Mouse (Mus musculus): Measurements from ENCODE around the gene Tmem86b. TPM values are rescaled to one million over a fixed set of nuclear protein-coding genes. Genes with fewer than 3 reads are reported as not detected.
A peak's percentile ranks its signal among the peaks of the same experiment; 100 is the strongest.

Gene Tmem86b
- 3.2 and 3.5 TPM in 2 replicates for polyA plus RNA-seq (2016; fragmentation: Nextera tagmentation; extraction: Ambion mirVana)

DNA sequence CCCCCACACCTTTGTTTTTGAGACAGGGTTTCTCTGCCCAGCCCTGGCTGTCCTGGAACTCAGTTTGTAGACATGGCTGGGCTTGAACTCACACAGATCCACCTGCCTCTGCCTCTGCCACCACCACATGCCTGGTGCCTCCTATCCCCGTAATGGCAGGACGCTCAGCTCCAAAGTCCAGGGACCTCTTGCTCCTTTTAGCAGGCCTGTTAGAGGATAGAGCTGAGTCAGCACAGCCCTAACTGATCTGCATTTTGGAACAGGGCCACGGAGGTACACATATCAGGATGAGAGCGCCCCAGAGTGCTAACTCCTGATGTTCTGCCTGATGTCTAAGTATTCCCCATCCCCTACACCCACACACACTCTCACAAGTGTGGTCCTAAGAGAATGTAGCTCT, at the start of gene Tmem86b:
Gene Tmem86b, minus strand, starts transcription at position 392 of the 400 bp plus-strand sequence.
- H3K4me2 ChIP-seq (replicated peaks): no peak within 1 kb of the TSS
- no peak within 1 kb of the TSS for H3K4me3 ChIP-seq
- no peaks in the 10 kb centered on the region for H3K9me3 ChIP-seq (replicated peaks)
- 89% methylated on average over 4 of the region's 4 CpGs for WGBS
- H3K36me3 ChIP-seq: peaks cover 70% of the 10 kb centered on the region
- H3K9ac ChIP-seq: no peak within 1 kb of the TSS
- no peaks in the 10 kb centered on the region for H3K4me1 ChIP-seq
- no peak for ATAC-seq (ENCODE audit: low FRiP score)
- H3K27me3 ChIP-seq: no peaks in the 10 kb centered on the region
- H3K27ac ChIP-seq: no peak within 1 kb of the TSS

DNA sequence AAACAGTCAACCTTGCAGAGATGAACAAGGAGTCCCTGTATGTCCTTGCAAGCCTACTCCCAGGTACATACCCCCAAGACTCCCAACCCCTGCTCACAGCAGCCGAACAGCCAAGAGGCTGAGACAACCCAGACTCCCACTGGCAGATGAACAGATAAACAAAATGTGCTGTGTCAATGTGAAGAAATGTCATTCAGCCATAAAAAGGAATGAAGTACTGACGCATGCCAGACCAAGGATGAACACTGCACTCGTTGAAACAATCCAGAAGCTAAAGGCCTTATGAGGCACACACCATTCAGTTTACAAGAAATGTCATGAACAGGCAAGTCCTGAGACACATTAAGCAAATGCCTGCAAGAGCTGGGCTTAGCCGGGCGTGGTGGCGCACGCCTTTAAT, 44.0 kb upstream of the Tmem86b start:
- H3K4me1 ChIP-seq: no peaks in the 10 kb centered on the region
- WGBS: 94% methylated on average over 7 of the region's 7 CpGs
- H3K36me3 ChIP-seq: peaks cover 59% of the 10 kb centered on the region

DNA sequence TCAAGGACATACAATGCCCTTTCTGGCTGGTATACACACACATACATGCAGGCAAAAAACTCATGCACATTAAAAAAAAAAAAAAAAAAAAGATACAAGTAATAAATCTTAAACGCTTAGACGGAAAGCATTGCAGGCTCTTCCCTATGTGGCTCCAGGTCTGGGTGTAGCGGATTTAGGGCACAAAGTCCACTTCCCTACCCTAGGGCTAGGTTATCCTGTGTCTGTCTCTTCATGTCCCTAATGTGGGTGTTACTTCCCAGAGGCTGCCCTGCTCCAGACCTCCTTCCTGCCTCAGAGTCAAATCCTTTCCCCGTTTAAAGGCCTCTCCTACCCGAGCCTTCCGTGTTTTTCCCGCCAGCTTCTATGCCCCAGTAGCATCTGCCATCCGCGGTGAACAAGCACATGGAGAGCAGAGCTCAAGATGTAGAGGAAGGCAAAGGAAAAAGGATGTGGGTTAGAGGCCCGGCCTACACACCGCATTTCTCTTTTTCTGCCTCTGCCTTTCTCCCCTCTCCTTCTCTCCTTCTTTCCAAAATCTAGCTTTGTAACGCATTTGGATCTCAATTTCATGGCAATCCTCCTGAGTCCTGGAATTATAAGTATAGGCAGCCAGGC, 43.0 kb upstream of the Tmem86b start:
- Histone ChIP-seq H3K36me3 (peaks cover 59% of the 10 kb centered on the region), H3K9me3 (replicated peaks) (no peaks in the 10 kb centered on the region), H3K4me3 (no peak overlapping the region), H3K27me3 (no peaks in the 10 kb centered on the region), H3K27ac (no peak overlapping the region), H3K4me2 (replicated peaks) (no peak overlapping the region), H3K9ac (no peak overlapping the region), H3K4me1 (no peaks in the 10 kb centered on the region)
- no peak for ATAC-seq (ENCODE audit: low FRiP score)
- WGBS: 90% methylated on average over 12 of the region's 12 CpGs

More for the DNA sequence above, 44.0 kb upstream of the Tmem86b start:
- no peak overlapping the region for H3K9ac ChIP-seq
- H3K27ac ChIP-seq: no peak overlapping the region
- no peaks in the 10 kb centered on the region for H3K9me3 ChIP-seq (replicated peaks)
- no peak overlapping the region for H3K4me2 ChIP-seq (replicated peaks)
- H3K4me3 ChIP-seq: no peak overlapping the region
- ATAC-seq (ENCODE audit: low FRiP score): no peak
- no peaks in the 10 kb centered on the region for H3K27me3 ChIP-seq

DNA sequence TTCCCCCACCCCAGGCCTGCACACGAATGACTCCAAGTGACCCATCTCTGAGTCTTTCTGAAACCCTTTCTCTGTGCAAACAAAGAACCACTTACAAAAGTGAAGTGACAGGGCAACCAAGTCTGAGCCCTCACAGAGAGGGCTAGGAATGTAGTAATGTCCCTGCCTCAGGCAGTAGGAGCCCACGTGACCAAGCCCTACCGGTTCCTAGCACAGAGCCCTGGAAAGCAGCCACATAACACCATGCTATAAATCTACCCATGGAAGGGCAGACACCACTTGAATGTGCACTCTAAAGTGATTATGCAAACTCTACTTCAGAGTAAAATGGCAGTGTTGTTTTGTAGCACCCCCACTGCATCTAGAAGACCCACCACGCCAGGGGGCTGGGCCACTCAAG, 40.7 kb upstream of the Tmem86b start:
- Histone ChIP-seq H3K27ac (no peak overlapping the region), H3K4me1 (no peaks in the 10 kb centered on the region), H3K9me3 (replicated peaks) (0 out of 2 replicates have a peak, but pooled peaks cover 4% of the 10 kb centered on the region), H3K36me3 (peaks cover 73% of the 10 kb centered on the region), H3K4me3 (no peak overlapping the region), H3K27me3 (no peaks in the 10 kb centered on the region), H3K9ac (no peak overlapping the region), H3K4me2 (replicated peaks) (no peak overlapping the region)
- whole genome bisulfite sequencing: 76% methylated on average over 4 of the region's 4 CpGs
- no peak for ATAC-seq (ENCODE audit: low FRiP score)

DNA sequence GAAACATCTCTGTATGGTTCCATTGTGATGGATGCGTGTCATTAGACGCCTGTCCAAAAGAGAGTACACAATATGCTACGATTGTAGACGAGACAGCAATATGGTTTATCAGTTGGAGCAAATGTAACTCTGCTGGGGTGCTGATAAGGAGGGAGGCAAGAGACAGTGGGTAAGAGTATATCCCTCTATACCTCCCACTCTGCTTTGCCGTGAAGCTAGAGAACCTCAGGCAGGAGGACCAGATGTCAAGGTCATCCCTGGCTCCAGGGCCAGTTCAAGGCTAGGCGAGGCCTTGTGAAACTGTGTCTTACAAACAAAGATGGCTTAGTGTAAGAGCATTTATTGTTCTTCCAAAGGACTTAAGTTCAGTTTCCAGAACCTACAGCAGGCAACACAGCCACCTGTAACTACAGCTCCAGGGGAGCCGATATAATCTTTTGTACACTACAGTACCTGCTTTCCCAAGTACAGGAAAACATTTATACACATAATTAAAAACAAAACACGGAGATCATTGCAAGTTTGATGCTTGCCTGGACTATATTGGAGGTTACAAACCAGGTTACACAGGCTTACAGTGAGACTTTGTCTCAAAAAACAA, 39.5 kb upstream of the Tmem86b start:
- Histone ChIP-seq H3K4me1 (no peaks in the 10 kb centered on the region), H3K4me2 (replicated peaks) (no peak overlapping the region), H3K4me3 (no peak overlapping the region), H3K27me3 (no peaks in the 10 kb centered on the region), H3K27ac (no peak overlapping the region), H3K9me3 (replicated peaks) (0 out of 2 replicates have a peak, but pooled peaks cover 4% of the 10 kb centered on the region), H3K36me3 (peaks cover 72% of the 10 kb centered on the region), H3K9ac (no peak overlapping the region)
- WGBS: 88% methylated on average over 8 of the region's 8 CpGs
- no peak for ATAC-seq (ENCODE audit: low FRiP score)

DNA sequence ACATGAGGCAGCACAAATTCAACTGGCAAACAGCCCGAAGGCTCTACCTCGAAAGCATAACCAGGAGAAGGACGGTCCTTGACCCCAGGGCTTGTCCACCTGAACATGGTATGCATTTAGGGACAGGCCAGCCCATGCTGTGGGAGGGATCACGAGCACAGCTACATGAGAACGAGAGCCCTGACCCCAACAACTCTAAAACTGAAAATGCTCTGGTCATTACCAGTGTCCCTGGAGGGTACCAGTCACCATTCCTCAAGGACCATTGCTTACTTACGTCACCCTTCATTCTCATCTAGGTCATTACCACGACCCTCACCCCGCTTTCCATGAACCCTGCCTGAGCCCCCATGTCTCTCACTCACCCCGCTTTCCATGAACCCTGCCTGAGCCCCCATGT, 37.9 kb upstream of the Tmem86b start:
- H3K36me3 ChIP-seq: peaks cover 67% of the 10 kb centered on the region
- WGBS: 97% methylated on average over 9 of the region's 9 CpGs
- H3K4me3 ChIP-seq: no peak overlapping the region
- H3K27me3 ChIP-seq: no peaks in the 10 kb centered on the region
- H3K9me3 ChIP-seq (replicated peaks): 0 out of 2 replicates have a peak, but pooled peaks cover 4% of the 10 kb centered on the region
- no peak overlapping the region for H3K9ac ChIP-seq
- H3K4me2 ChIP-seq (replicated peaks): no peak overlapping the region
- no peak overlapping the region for H3K27ac ChIP-seq
- ATAC-seq (ENCODE audit: low FRiP score): no peak
- no peaks in the 10 kb centered on the region for H3K4me1 ChIP-seq

DNA sequence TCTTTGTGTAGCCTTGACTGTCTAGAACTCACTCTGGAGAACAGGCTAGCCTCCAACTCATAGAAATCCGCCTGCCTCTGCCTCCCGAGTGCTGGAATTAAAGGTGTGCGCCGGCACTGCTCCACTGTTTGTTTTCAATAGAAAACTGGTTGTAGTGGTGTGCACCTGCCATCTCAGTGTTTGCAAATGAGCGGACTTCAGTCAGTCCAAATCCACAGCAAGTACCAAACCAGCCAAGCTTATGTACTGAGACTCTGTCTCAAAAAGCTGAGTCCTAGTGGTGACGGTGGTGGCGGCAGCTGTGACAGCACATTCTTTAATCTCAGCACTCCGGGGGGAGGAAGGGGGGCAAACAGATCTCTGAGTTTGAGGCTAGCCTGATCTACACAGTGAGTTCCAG, 37.3 kb upstream of the Tmem86b start:
- WGBS: 98% methylated on average over 8 of the region's 8 CpGs
- H3K27me3 ChIP-seq: no peaks in the 10 kb centered on the region
- H3K36me3 ChIP-seq: peaks cover 65% of the 10 kb centered on the region
- no peak overlapping the region for H3K9ac ChIP-seq
- ATAC-seq (ENCODE audit: low FRiP score): no peak
- H3K4me1 ChIP-seq: no peaks in the 10 kb centered on the region
- H3K4me2 ChIP-seq (replicated peaks): no peak overlapping the region
- H3K4me3 ChIP-seq: no peak overlapping the region
- 0 out of 2 replicates have a peak, but pooled peaks cover 4% of the 10 kb centered on the region for H3K9me3 ChIP-seq (replicated peaks)
- no peak overlapping the region for H3K27ac ChIP-seq

DNA sequence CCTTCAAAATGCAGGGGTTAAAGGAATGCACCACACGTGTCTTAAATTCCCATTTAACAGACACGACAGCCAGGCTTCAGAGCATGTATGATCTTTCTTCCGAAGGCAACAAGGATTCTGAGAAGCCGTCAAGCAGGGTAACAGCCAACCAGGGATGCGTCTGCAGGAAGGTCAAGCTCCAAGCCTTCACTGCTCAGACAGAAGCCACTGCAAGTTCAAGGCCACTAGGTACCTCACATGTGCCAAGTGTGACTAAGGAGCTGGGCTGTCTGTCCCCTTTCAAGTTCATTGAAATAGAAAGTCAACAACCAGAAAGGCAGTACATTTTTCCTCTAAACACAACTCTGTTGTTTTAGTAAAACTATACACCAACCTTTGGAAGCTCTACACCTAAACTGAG, 35.6 kb upstream of the Tmem86b start:
- no peak overlapping the region for H3K9ac ChIP-seq
- WGBS: 98% methylated on average over 5 of the region's 5 CpGs
- H3K4me2 ChIP-seq (replicated peaks): no peak overlapping the region
- 0 out of 2 replicates have a peak, but pooled peaks cover 4% of the 10 kb centered on the region for H3K9me3 ChIP-seq (replicated peaks)
- no peaks in the 10 kb centered on the region for H3K27me3 ChIP-seq
- no peak overlapping the region for H3K27ac ChIP-seq
- peaks cover 70% of the 10 kb centered on the region for H3K36me3 ChIP-seq
- H3K4me1 ChIP-seq: no peaks in the 10 kb centered on the region
- no peak overlapping the region for H3K4me3 ChIP-seq
- no peak for ATAC-seq (ENCODE audit: low FRiP score)

DNA sequence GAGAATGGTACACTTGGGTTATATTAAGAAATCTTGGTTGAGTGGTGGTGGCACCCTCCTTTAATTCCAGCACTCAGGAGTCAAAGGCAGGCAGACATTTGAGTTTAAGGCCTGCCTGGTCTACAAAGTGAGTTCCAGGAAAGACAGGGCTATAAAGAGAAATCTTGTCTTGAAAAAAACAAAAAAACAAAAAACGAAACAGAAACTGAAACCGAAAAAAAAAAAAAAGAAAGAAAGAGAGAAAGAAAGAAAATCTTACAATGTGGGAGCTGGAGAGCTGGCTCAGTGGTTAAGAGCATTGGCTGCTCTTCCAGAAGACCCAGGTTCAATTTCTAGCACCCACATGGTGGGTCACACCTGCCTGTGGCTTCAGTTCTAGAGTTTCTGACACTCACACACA, 32.5 kb upstream of the Tmem86b start:
- H3K36me3 ChIP-seq: peaks cover 45% of the 10 kb centered on the region
- H3K4me1 ChIP-seq: peaks cover 9% of the 10 kb centered on the region
- H3K9me3 ChIP-seq (replicated peaks): 0 out of 2 replicates have a peak, but pooled peaks cover 4% of the 10 kb centered on the region
- 95% methylated on average over 2 of the region's 2 CpGs for WGBS
- ATAC-seq (ENCODE audit: low FRiP score): no peak
- H3K4me3 ChIP-seq: no peak overlapping the region
- no peak overlapping the region for H3K4me2 ChIP-seq (replicated peaks)
- H3K27me3 ChIP-seq: no peaks in the 10 kb centered on the region
- no peak overlapping the region for H3K9ac ChIP-seq
- no peak overlapping the region for H3K27ac ChIP-seq

DNA sequence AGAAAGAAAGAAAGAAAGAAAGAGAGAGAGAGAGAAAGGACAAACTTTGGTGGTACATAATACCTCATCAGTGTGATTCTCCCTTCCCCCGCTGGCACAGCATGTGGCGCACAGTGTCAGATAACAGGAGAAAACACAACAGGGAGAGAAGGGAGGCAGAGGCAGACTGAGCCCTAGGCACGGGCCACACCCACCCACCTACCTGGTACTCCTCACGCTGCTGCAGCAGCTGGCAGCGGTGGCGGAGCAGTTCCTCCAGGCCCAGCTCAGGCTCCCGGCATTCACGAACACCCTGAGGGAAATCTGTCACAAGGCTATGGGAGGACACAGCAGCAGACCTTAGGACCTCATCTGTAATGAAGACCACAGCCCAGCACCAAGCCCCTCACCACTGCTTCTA, 32.0 kb upstream of the Tmem86b start:
- no peaks in the 10 kb centered on the region for H3K9me3 ChIP-seq (replicated peaks)
- ATAC-seq (ENCODE audit: low FRiP score): no peak
- H3K4me3 ChIP-seq: no peak overlapping the region
- no peak overlapping the region for H3K9ac ChIP-seq
- WGBS: 67% methylated on average over 8 of the region's 8 CpGs
- no peak overlapping the region for H3K27ac ChIP-seq
- H3K4me1 ChIP-seq: peaks cover 9% of the 10 kb centered on the region
- no peaks in the 10 kb centered on the region for H3K27me3 ChIP-seq
- H3K36me3 ChIP-seq: peaks cover 39% of the 10 kb centered on the region
- H3K4me2 ChIP-seq (replicated peaks): no peak overlapping the region

DNA sequence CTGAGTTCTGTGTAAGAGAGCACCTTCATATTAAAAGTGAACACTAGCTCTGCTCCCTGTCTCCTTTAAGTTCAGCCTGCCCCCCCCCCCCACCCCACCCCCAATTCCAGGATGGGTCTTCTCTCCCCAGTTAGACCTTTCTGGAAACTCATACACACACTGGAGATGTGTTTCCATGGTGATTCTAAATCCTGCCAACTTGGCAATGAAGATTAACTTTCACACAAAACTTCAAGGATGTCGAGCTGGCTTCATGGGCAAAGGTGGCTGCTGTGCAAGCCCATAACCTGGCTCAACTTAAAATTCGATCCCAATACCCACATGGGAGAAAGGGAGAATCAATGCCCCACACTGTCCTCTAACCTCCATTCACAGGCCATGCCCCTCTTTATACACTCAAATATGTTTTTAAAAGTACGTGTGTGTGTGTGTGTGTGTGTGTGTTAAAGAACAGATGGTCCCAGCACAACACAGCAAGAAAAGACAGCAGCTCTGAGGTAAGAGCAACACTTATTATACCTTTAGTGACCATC, 28.8 kb upstream of the Tmem86b start:
- Histone ChIP-seq H3K9ac (peak overlapping the region; percentile 81), H3K27me3 (no peaks in the 10 kb centered on the region), H3K4me3 (peak overlapping the region; percentile 88), H3K4me2 (replicated peaks) (peak overlapping the region; percentile 87), H3K27ac (peak overlapping the region; percentile 97), H3K4me1 (peaks cover 39% of the 10 kb centered on the region), H3K36me3 (peaks cover 20% of the 10 kb centered on the region), H3K9me3 (replicated peaks) (no peaks in the 10 kb centered on the region)
- no peak for ATAC-seq (ENCODE audit: low FRiP score)
- 71% methylated on average over 3 of the region's 3 CpGs for WGBS

DNA sequence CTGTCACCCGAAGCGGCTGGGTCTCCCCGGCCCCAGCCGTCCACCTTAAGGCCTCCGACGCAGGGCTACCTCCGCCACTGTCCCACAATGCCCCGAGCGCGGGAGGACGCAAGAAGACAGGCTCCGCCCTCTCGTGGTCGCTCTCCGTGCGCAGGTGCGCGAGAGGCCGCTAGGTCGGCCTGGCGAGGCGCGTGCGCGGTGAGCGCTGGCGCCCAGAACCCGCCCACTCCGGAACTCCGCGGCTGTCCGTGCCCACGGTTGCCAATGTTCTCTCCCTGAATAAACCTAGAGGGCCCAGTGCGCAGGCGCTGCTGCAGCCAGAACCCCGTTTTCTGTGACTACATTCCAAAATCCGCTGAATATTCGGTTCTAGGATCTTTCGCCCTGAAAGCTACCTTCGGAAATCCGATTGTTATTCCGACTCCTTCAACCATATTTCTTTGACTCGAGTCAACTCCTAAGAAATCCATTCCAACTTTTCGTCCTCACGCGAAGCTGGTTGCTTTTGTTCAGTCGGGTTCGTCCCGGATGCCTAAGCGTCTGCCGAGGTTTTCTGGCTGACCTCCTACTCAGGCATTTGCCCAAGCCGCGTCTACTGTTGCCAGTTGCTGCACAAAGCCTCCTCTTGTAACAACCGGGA, 27.8 kb upstream of the Tmem86b start, which contains the start of gene Ppp6r1:
Gene Ppp6r1, minus strand, starts transcription at position 108 of the 640 bp plus-strand sequence.
- Histone ChIP-seq H3K9ac (peak within 1 kb of the TSS; percentile 95), H3K27ac (peak within 1 kb of the TSS; percentile 97), H3K4me2 (replicated peaks) (peak within 1 kb of the TSS; percentile 87), H3K27me3 (no peaks in the 10 kb centered on the region), H3K9me3 (replicated peaks) (no peaks in the 10 kb centered on the region), H3K4me1 (peaks cover 41% of the 10 kb centered on the region), H3K36me3 (peaks cover 12% of the 10 kb centered on the region), H3K4me3 (peak within 1 kb of the TSS; percentile 88)
- peak; percentile 98 for ATAC-seq (ENCODE audit: low FRiP score)
- WGBS: under 1% methylated on average over 54 of the region's 54 CpGs

Data from hindbrain, embryonic 12.5 days (tissue).